In the genomic region with DNA sequence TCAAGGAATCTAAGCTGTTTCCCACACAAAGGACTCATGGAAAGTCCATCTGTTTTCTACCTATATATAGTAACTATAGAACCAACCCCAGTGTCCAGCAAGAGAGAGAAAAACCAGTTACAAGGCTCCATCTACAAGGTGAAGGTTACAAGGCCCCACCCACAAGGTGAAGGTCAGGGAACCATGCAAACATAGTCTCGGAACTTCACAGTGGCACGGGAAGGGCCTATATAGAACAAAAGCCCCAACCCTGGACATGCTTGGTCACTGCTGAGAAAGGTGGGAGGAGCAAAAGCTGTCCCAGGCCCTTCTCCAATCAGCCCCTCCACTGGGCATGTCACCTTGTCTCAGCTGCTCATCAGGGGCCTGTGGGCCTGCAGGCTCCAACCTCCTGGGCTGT, we compare ENCODE assay signal across 23 mouse cellular contexts. TPM values are rescaled to one million over a fixed set of nuclear protein-coding genes. Genes with fewer than 3 reads are reported as not detected.
DNase-seq lines count a peak whose midpoint lies in the region; ATAC-seq lines count a peak whose summit lies in the region.
"Had no signal": no experiment of that assay in that cellular context is flagged by ENCODE, and none has a peak within 500 bp of the region (broad histone marks: within the 10 kb centered on the region; RNA-seq: fewer than 3 reads in every experiment).

No protein-coding gene starts in this region.

- no peak for ATAC-seq in forebrain, embryonic 11.5 days (replicated peaks; ENCODE audit: low FRiP score)
- no peak for ATAC-seq in forebrain, embryonic 16.5 days
- no peak for ATAC-seq in heart, embryonic 15.5 days (replicated peaks; ENCODE audit: insufficient number of reproducible peaks, insufficient read depth, low FRiP score, low read depth)
- ATAC-seq in heart, embryonic 11.5 days (replicated peaks; ENCODE audit: insufficient number of reproducible peaks, low FRiP score, low TSS enrichment): no peak
- ATAC-seq in lung, embryonic 16.5 days (ENCODE audit: low read depth): no peak
- no peak for ATAC-seq in stomach, embryonic 15.5 days (ENCODE audit: insufficient read depth, low FRiP score, low read depth)
- ATAC-seq: forebrain, postnatal 0 days had no signal

- H3K4me1 ChIP-seq in forebrain, embryonic 11.5 days (replicated peaks; ENCODE audit: control insufficient read depth, insufficient read depth, low read length): 0 out of 2 replicates have a peak, but pooled peaks cover 2% of the 10 kb centered on the region
- peaks cover 11% of the 10 kb centered on the region for H3K4me1 ChIP-seq in forebrain, embryonic 16.5 days (replicated peaks; ENCODE audit: control insufficient read depth, insufficient read depth, low read length)
- peaks cover 29% of the 10 kb centered on the region for H3K4me1 ChIP-seq in heart, embryonic 15.5 days (replicated peaks)
- peaks cover 7% of the 10 kb centered on the region; the same call in 1 of the 2 replicates for H3K4me1 ChIP-seq in heart, embryonic 11.5 days (ENCODE audit: control insufficient read depth, insufficient read depth, low read length)
- peaks cover 9% of the 10 kb centered on the region for H3K4me1 ChIP-seq in lung, embryonic 16.5 days (replicated peaks; ENCODE audit: control insufficient read depth, insufficient read depth, low read length)
- no peaks in the 10 kb centered on the region for H3K4me1 ChIP-seq in stomach, embryonic 15.5 days

- no peak overlapping the region for H3K4me2 ChIP-seq in forebrain, embryonic 11.5 days (ENCODE audit: low read depth, low read length, severe bottlenecking)
- no peak overlapping the region for H3K4me2 ChIP-seq in forebrain, embryonic 16.5 days (ENCODE audit: low read length)
- no peak overlapping the region for H3K4me2 ChIP-seq in heart, embryonic 15.5 days
- H3K4me2 ChIP-seq in heart, embryonic 11.5 days: no peak overlapping the region
- H3K4me2 ChIP-seq in lung, embryonic 16.5 days (ENCODE audit: low read depth, low read length): peak overlapping the region; percentile 54
- no peak overlapping the region for H3K4me2 ChIP-seq in stomach, embryonic 15.5 days
- H3K4me2 ChIP-seq: embryonic facial prominence, embryonic 13.5 days; hindbrain, embryonic 14.5 days; limb, embryonic 13.5 days; liver, embryonic 11.5 days; neural tube, embryonic 15.5 days had no signal

- peak; percentile 30 for DNase-seq in forebrain, embryonic 11.5 days (ENCODE audit: low spot score)
- DNase-seq in lung, postnatal 14 days: no peak
- no peak for DNase-seq in right cerebral cortex, postnatal 14 days
- DNase-seq: adrenal gland, postnatal 10 days; cerebellum, adult 8-10 months; cerebellum, postnatal 36 days; forebrain, postnatal 0 days; kidney, adult 9 months; kidney, postnatal 10 days; midbrain, embryonic 14.5 days had no signal

- 59% methylated on average over 2 of the region's 2 CpGs for WGBS in forebrain, embryonic 11.5 days
- 56% methylated on average over 2 of the region's 2 CpGs for WGBS in forebrain, embryonic 16.5 days
- WGBS in heart, embryonic 15.5 days: 45% methylated on average over 2 of the region's 2 CpGs
- WGBS in heart, embryonic 11.5 days (ENCODE audit: insufficient replicate concordance): 70% methylated on average over 2 of the region's 2 CpGs
- WGBS in lung, embryonic 16.5 days: 37% methylated on average over 2 of the region's 2 CpGs
- 47% methylated on average over 2 of the region's 2 CpGs for WGBS in stomach, embryonic 15.5 days

- no peak overlapping the region for H3K9ac ChIP-seq in forebrain, embryonic 11.5 days (ENCODE audit: low read length)
- no peak overlapping the region for H3K9ac ChIP-seq in forebrain, embryonic 16.5 days (replicated peaks; ENCODE audit: low read depth, low read length)
- no peak overlapping the region for H3K9ac ChIP-seq in heart, embryonic 15.5 days
- no peak overlapping the region for H3K9ac ChIP-seq in heart, embryonic 11.5 days (ENCODE audit: low read depth, low read length)
- H3K9ac ChIP-seq in lung, embryonic 16.5 days (ENCODE audit: low read length): peak overlapping the region; percentile 39; the same call in 1 of the 2 replicates
- no peak overlapping the region for H3K9ac ChIP-seq in stomach, embryonic 15.5 days
- H3K9ac ChIP-seq: embryonic facial prominence, embryonic 13.5 days; forebrain, postnatal 0 days; hindbrain, embryonic 14.5 days; limb, embryonic 13.5 days; neural tube, embryonic 15.5 days had no signal

- H3K27ac ChIP-seq in forebrain, embryonic 11.5 days (ENCODE audit: low read depth, low read length): no peak overlapping the region
- H3K27ac ChIP-seq in forebrain, embryonic 16.5 days (ENCODE audit: low read length): no peak overlapping the region
- H3K27ac ChIP-seq in heart, embryonic 15.5 days: peak overlapping the region; percentile 18; the same call in 1 of the 2 replicates
- H3K27ac ChIP-seq in heart, embryonic 11.5 days (ENCODE audit: low read depth, low read length): no peak overlapping the region
- peak overlapping the region; percentile 92 for H3K27ac ChIP-seq in lung, embryonic 16.5 days (ENCODE audit: low read length)
- H3K27ac ChIP-seq in stomach, embryonic 15.5 days: peak overlapping the region; percentile 78
- H3K27ac ChIP-seq: embryonic facial prominence, embryonic 13.5 days; forebrain, embryonic 10.5 days; hindbrain, embryonic 14.5 days; limb, embryonic 13.5 days; macrophage; neural tube, embryonic 15.5 days had no signal

- H3K4me3 ChIP-seq in forebrain, embryonic 11.5 days (ENCODE audit: low read depth, low read length): no peak overlapping the region
- H3K4me3 ChIP-seq in forebrain, embryonic 16.5 days (replicated peaks; ENCODE audit: low read length): no peak overlapping the region
- H3K4me3 ChIP-seq in heart, embryonic 15.5 days: no peak overlapping the region
- no peak overlapping the region for H3K4me3 ChIP-seq in heart, embryonic 11.5 days (ENCODE audit: low read depth, low read length)
- H3K4me3 ChIP-seq in lung, embryonic 16.5 days (ENCODE audit: low read length): peak overlapping the region; percentile 22
- H3K4me3 ChIP-seq in stomach, embryonic 15.5 days (replicated peaks): no peak overlapping the region
- H3K4me3 ChIP-seq: embryonic facial prominence, embryonic 13.5 days; forebrain, embryonic 10.5 days; limb, embryonic 13.5 days; neural tube, embryonic 15.5 days had no signal

- H3K36me3 ChIP-seq in forebrain, embryonic 11.5 days (ENCODE audit: control insufficient read depth, insufficient read depth, low read length): no peaks in the 10 kb centered on the region
- H3K36me3 ChIP-seq in forebrain, embryonic 16.5 days (ENCODE audit: control insufficient read depth, insufficient read depth): no peaks in the 10 kb centered on the region
- H3K36me3 ChIP-seq in heart, embryonic 15.5 days: no peaks in the 10 kb centered on the region
- no peaks in the 10 kb centered on the region for H3K36me3 ChIP-seq in heart, embryonic 11.5 days (ENCODE audit: control insufficient read depth, insufficient read depth, low read length)
- no peaks in the 10 kb centered on the region for H3K36me3 ChIP-seq in lung, embryonic 16.5 days (ENCODE audit: control insufficient read depth, insufficient read depth, low read length)
- no peaks in the 10 kb centered on the region for H3K36me3 ChIP-seq in stomach, embryonic 15.5 days
- H3K36me3 ChIP-seq: embryonic facial prominence, embryonic 13.5 days; forebrain, embryonic 10.5 days; limb, embryonic 13.5 days; neural tube, embryonic 15.5 days had no signal

- no peaks in the 10 kb centered on the region for H3K9me3 ChIP-seq in forebrain, embryonic 11.5 days (ENCODE audit: control insufficient read depth, low read length)
- no peaks in the 10 kb centered on the region for H3K9me3 ChIP-seq in forebrain, embryonic 16.5 days (ENCODE audit: control insufficient read depth, low read length)
- no peaks in the 10 kb centered on the region for H3K9me3 ChIP-seq in heart, embryonic 15.5 days (replicated peaks)
- no peaks in the 10 kb centered on the region for H3K9me3 ChIP-seq in heart, embryonic 11.5 days (replicated peaks; ENCODE audit: control insufficient read depth, low read length)
- H3K9me3 ChIP-seq in lung, embryonic 16.5 days (ENCODE audit: control insufficient read depth, low read length): no peaks in the 10 kb centered on the region
- H3K9me3 ChIP-seq in stomach, embryonic 15.5 days: no peaks in the 10 kb centered on the region
- H3K9me3 ChIP-seq: embryonic facial prominence, embryonic 13.5 days; forebrain, embryonic 10.5 days; neural tube, embryonic 15.5 days had no signal

- peaks cover 19% of the 10 kb centered on the region for H3K27me3 ChIP-seq in forebrain, embryonic 11.5 days (ENCODE audit: control insufficient read depth, insufficient read depth, low read length)
- peaks cover 15% of the 10 kb centered on the region for H3K27me3 ChIP-seq in forebrain, embryonic 16.5 days (replicated peaks; ENCODE audit: control insufficient read depth, insufficient read depth, low read length)
- H3K27me3 ChIP-seq in heart, embryonic 15.5 days: peaks cover 11% of the 10 kb centered on the region
- peaks cover 26% of the 10 kb centered on the region for H3K27me3 ChIP-seq in heart, embryonic 11.5 days (ENCODE audit: control insufficient read depth, insufficient read depth, low read length)
- H3K27me3 ChIP-seq in lung, embryonic 16.5 days (ENCODE audit: control insufficient read depth, insufficient read depth, low read depth, low read length): peaks cover 5% of the 10 kb centered on the region; the same call in 1 of the 2 replicates
- H3K27me3 ChIP-seq in stomach, embryonic 15.5 days (replicated peaks): peaks cover 6% of the 10 kb centered on the region; the same call in 1 of the 2 replicates
- H3K27me3 ChIP-seq: CH12.LX had no signal

RNA-seq across cellular contexts. Expression of a gene that starts 3.9 kb away (rescaled TPM):
- 0.55 and 0.72 TPM in 2 replicates for polyA plus RNA-seq in forebrain, embryonic 11.5 days (2014; fragmentation: Nextera tagmentation; extraction: Ambion mirVana)
- 0.31 and 0.47 TPM in 2 replicates for polyA plus RNA-seq in forebrain, embryonic 16.5 days (2015; fragmentation: Nextera tagmentation; extraction: Ambion mirVana)
- 2.4 and 3.8 TPM in 2 replicates for polyA plus RNA-seq in heart, embryonic 15.5 days (2015; fragmentation: Nextera tagmentation; extraction: Ambion mirVana)
- 1.0 and 1.3 TPM in 2 replicates for polyA plus RNA-seq in heart, embryonic 11.5 days (2014; fragmentation: Nextera tagmentation; extraction: Ambion mirVana)
- polyA plus RNA-seq in lung, embryonic 16.5 days (2015; fragmentation: Nextera tagmentation; extraction: Ambion mirVana): 38.3 and 40.1 TPM in 2 replicates
- polyA plus RNA-seq in stomach, embryonic 15.5 days (2015; fragmentation: Nextera tagmentation; extraction: Ambion mirVana): 11.3 and 12.4 TPM in 2 replicates
- polyA plus RNA-seq: macrophage had no signal

Comparison
In these comparisons a context has a peak if more than half of its experiments do, and no peak if none do; other contexts are left out.
1. H3K27ac ChIP-seq: peak in heart, embryonic 15.5 days (single experiment), lung, embryonic 16.5 days (single experiment) and stomach, embryonic 15.5 days (single experiment); none in forebrain, embryonic 11.5 days (single experiment), forebrain, embryonic 16.5 days (single experiment) and heart, embryonic 11.5 days (single experiment).